ENCODE assay signal across 8 mouse cellular contexts in the genomic region with DNA sequence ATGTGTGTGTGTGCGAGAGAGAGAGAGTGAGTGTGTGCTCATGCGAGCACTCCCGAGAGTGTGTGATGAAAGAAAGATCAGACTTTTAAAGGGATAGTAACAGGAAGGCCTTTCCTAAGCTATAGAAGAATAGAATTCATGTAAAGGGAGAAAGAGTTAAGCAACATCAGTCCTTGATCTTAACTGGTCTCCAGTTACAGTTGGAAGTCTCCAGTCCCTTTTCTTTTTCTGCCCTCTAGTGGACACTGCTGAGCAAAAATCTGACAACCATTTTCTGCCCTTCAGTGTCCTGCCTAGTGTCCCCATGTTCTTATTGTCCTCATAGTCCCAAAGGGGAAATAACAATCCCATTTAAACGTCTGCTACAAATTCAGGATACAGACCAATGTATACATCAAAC. TPM values are rescaled to one million over a fixed set of nuclear protein-coding genes. Genes with fewer than 3 reads are reported as not detected.
DNase-seq lines count a peak whose midpoint lies in the region; ATAC-seq and TF ChIP-seq lines count a peak whose summit lies in the region.
"Had no signal": no experiment of that assay in that cellular context is flagged by ENCODE, and none has a peak within 500 bp of the region (broad histone marks: within the 10 kb centered on the region; RNA-seq: fewer than 3 reads in every experiment).

No protein-coding gene starts in this region.

- ATAC-seq in Patski = no peak
- peak; percentile 29 to 47; a peak in 3 of 4 replicates for ATAC-seq in hematopoietic stem cell, adult 5-6 weeks (replicated peaks in 1 of 2; ENCODE audit: insufficient read depth in 1 of 2, low FRiP score in 2 of 2, low TSS enrichment in 1 of 2, low read depth in 1 of 2, poor library complexity in 2 of 2, severe bottlenecking in 2 of 2)
- no peak for ATAC-seq in lung, embryonic 14.5 days (ENCODE audit: insufficient read depth)

- H3K36me3 ChIP-seq in lung, embryonic 14.5 days (ENCODE audit: insufficient read depth) = no peaks in the 10 kb centered on the region
- H3K36me3 ChIP-seq: neural tube, embryonic 13.5 days had no signal

- H3K9me3 ChIP-seq in lung, embryonic 14.5 days (ENCODE audit: low read depth, low read length) = no peaks in the 10 kb centered on the region
- H3K9me3 ChIP-seq: neural tube, embryonic 13.5 days had no signal

- no peaks in the 10 kb centered on the region for H3K27me3 ChIP-seq in Patski
- H3K27me3 ChIP-seq in lung, embryonic 14.5 days (ENCODE audit: insufficient read depth, low read length) = no peaks in the 10 kb centered on the region
- H3K27me3 ChIP-seq: neural tube, embryonic 13.5 days had no signal

- no peak overlapping the region for H3K4me2 ChIP-seq in lung, embryonic 14.5 days
- H3K4me2 ChIP-seq: neural tube, embryonic 13.5 days had no signal

- H3K4me1 ChIP-seq in cortical plate, adult 2 months (ENCODE audit: control insufficient read depth, insufficient read depth, low read length) = no peaks in the 10 kb centered on the region
- H3K4me1 ChIP-seq in lung, embryonic 14.5 days (ENCODE audit: insufficient read depth) = 0 out of 2 replicates have a peak, but pooled peaks cover 4% of the 10 kb centered on the region

- intact Hi-C loops in left cerebral cortex, adult 2 months (cut with DNase I) = loop anchor here (1.0 to 5.0 kb wide), 2 partner anchors 236 to 360 kb away; no protein-coding TSS in a partner anchor

- H3K4me3 ChIP-seq in left cerebral cortex, adult 2 months = no peak overlapping the region
- no peak overlapping the region for H3K4me3 ChIP-seq in cortical plate, adult 2 months (ENCODE audit: insufficient read depth, low read length)
- no peak overlapping the region for H3K4me3 ChIP-seq in lung, embryonic 14.5 days (ENCODE audit: low read depth, low read length)
- H3K4me3 ChIP-seq: neural tube, embryonic 13.5 days had no signal

- no peak overlapping the region for H3K9ac ChIP-seq in lung, embryonic 14.5 days
- H3K9ac ChIP-seq: neural tube, embryonic 13.5 days had no signal

- TF ChIP-seq POLR2A in cortical plate, adult 2 months (IDR thresholded peaks at IDR 0.05; ENCODE audit: extremely low read depth, insufficient read depth, low read length) = no peak

- TF ChIP-seq CTCF in left cerebral cortex, adult 2 months (IDR thresholded peaks at IDR 0.05) = peak; percentile 79
- peak; percentile 83 for TF ChIP-seq CTCF in Patski (IDR thresholded peaks at IDR 0.05)
- peak; percentile 53; the same call in 1 of the 2 replicates for TF ChIP-seq CTCF in cortical plate, adult 2 months (IDR thresholded peaks at IDR 0.05; ENCODE audit: extremely low read depth, insufficient read depth, low read length)
- peak; percentile 83 for TF ChIP-seq CTCF in lung, embryonic 14.5 days (IDR thresholded peaks at IDR 0.05; ENCODE audit: low read depth)

- CTCF ChIA-PET in Patski (lab: Charles Lee) = interaction anchor here (0.8 to 5.3 kb wide), 8 partner anchors 11 to 305 kb away, joined by 3 to 32 read pairs (median 4); a partner anchor contains a TSS

- no peak overlapping the region for H3K27ac ChIP-seq in left cerebral cortex, adult 2 months
- no peak overlapping the region for H3K27ac ChIP-seq in cortical plate, adult 2 months (ENCODE audit: insufficient read depth, low read length)
- no peak overlapping the region for H3K27ac ChIP-seq in lung, embryonic 14.5 days (ENCODE audit: low read depth)
- H3K27ac ChIP-seq: neural tube, embryonic 13.5 days had no signal

- in situ Hi-C loops in Patski (cut with MboI; ENCODE audit: low pct_unique_long_range_greater_than_20kb) = loop anchor here (5.0 to 10.0 kb wide), 3 partner anchors 50 to 302 kb away; no protein-coding TSS in a partner anchor

- DNase-seq in left cerebral cortex, adult 2 months (ENCODE audit: extremely low spot score in 1 of 2, low spot score in 2 of 2) = no peak
- DNase-seq in left cerebral cortex, adult 11 months (ENCODE audit: low spot score) = no peak
- no peak for DNase-seq in Patski (ENCODE audit: low read depth, low spot score)
- peak; percentile 91 for DNase-seq in lung, embryonic 14.5 days
- DNase-seq in right cerebral cortex, postnatal 14 days = no peak

- 25% methylated on average over 4 of the region's 4 CpGs for WGBS in lung, embryonic 14.5 days

- POLR2A ChIA-PET in Patski (lab: Charles Lee) = interaction anchor here (1.0 kb wide), 1 partner anchor 59 kb away, joined by 3 read pairs; no protein-coding TSS in a partner anchor

RNA-seq across cellular contexts. Expression of a gene that starts 4.6 kb away (rescaled TPM):
- total RNA-seq in left cerebral cortex, adult 2 months (2021) = 1 to 10 TPM; 2.0 to 2.3 TPM
- polyA plus RNA-seq in Patski (2021) = 7.9 TPM
- 1.9 and 3.2 TPM in 2 replicates for polyA plus RNA-seq in cortical plate, adult 2 months (2012; rRNA removed)
- 51.7 and 87.7 TPM in 2 replicates for total RNA-seq in hematopoietic stem cell, adult 5-6 weeks (2017)
- 24.5 and 25.6 TPM in 2 replicates for polyA plus RNA-seq in lung, embryonic 14.5 days (2014; fragmentation: Nextera tagmentation; extraction: Ambion mirVana)

Comparison
In these comparisons a context has a peak if more than half of its experiments do, and no peak if none do; other contexts are left out.
1. ATAC-seq: peak in hematopoietic stem cell, adult 5-6 weeks (2 of 2); none in Patski (single experiment) and lung, embryonic 14.5 days (single experiment).
2. Peak in every context shown above with its lines, with median percentiles within 50 percentile points of each other: CTCF ChIP-seq.